Comparison of ENCODE assay signal across 26 mouse cellular contexts in the genomic region with DNA sequence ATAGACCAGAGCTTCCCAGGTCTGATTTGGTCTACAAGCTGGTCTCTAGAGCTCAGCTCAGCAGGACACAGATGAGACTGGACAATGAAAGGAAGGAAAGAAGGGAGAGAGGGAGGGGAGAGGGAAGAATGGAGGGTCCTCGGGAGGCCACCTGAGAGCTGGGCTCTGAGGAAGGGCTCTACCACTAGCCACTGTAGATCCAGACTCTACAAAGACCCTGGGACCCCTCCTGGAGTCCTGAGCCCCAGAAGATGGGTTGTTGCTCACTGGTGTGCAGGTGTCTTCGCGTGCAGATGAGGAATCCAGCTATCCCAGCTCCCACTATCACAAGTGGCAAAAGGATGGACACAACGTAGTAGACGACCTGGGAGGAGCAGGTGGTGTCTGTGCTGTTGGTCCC. TPM values are rescaled to one million over a fixed set of nuclear protein-coding genes. Genes with fewer than 3 reads are reported as not detected.
DNase-seq lines count a peak whose midpoint lies in the region; ATAC-seq and TF ChIP-seq lines count a peak whose summit lies in the region.
"Had no signal": no experiment of that assay in that cellular context is flagged by ENCODE, and none has a peak within 500 bp of the region (broad histone marks: within the 10 kb centered on the region; RNA-seq: fewer than 3 reads in every experiment).

No protein-coding gene starts in this region.

- TF ChIP-seq EP300 in liver, embryonic 14.5 days (IDR thresholded peaks at IDR 0.05; ENCODE audit: low read depth), result no peak
- TF ChIP-seq EP300 in liver, postnatal 0 days (IDR thresholded peaks at IDR 0.05; ENCODE audit: low read depth), result no peak

- TF ChIP-seq CTCF in liver, embryonic 14.5 days (IDR thresholded peaks at IDR 0.05; ENCODE audit: low read depth), result no peak
- TF ChIP-seq CTCF in liver, postnatal 0 days (IDR thresholded peaks at IDR 0.05; ENCODE audit: low read depth), result no peak

- 76% methylated on average over 5 of the region's 5 CpGs for WGBS in liver, embryonic 12.5 days (ENCODE audit: insufficient replicate concordance)
- 87% methylated on average over 5 of the region's 5 CpGs for WGBS in liver, embryonic 14.5 days (ENCODE audit: insufficient replicate concordance)
- 87% methylated on average over 5 of the region's 5 CpGs for WGBS in liver, postnatal 0 days (ENCODE audit: insufficient replicate concordance)

- peak overlapping the region; percentile 98 for H3K27ac ChIP-seq in liver, embryonic 12.5 days
- peak overlapping the region; percentile 11; the same call in 1 of the 2 replicates for H3K27ac ChIP-seq in liver, embryonic 14.5 days
- no peak overlapping the region for H3K27ac ChIP-seq in liver, postnatal 0 days (ENCODE audit: low read depth)
- H3K27ac ChIP-seq: embryonic facial prominence, embryonic 10.5 days; embryonic facial prominence, embryonic 13.5 days; hindbrain, embryonic 13.5 days had no signal

- peak overlapping the region; percentile 82 for H3K4me3 ChIP-seq in erythroblast, embryonic 14.5 days (replicated peaks)
- H3K4me3 ChIP-seq in liver, embryonic 12.5 days, result peak overlapping the region; percentile 72
- peak overlapping the region; percentile 0 to 30; a peak in 2 of 4 replicates for H3K4me3 ChIP-seq in liver, embryonic 14.5 days (ENCODE audit: insufficient read depth in 1 of 2, low read depth in 2 of 2, low read length in 2 of 2)
- H3K4me3 ChIP-seq in liver, postnatal 0 days (ENCODE audit: low read depth, low read length), result no peak overlapping the region
- H3K4me3 ChIP-seq: embryonic facial prominence, embryonic 10.5 days; embryonic facial prominence, embryonic 13.5 days; hindbrain, embryonic 10.5 days; hindbrain, embryonic 13.5 days had no signal

- peaks cover 22% of the 10 kb centered on the region for H3K9me3 ChIP-seq in erythroblast, embryonic 14.5 days (ENCODE audit: control insufficient read depth, low read length)
- 0 out of 2 replicates have a peak, but pooled peaks cover under 1% of the 10 kb centered on the region for H3K9me3 ChIP-seq in liver, embryonic 12.5 days (replicated peaks)
- H3K9me3 ChIP-seq in liver, embryonic 14.5 days (ENCODE audit: control insufficient read depth, low read length), result no peaks in the 10 kb centered on the region
- no peaks in the 10 kb centered on the region for H3K9me3 ChIP-seq in liver, postnatal 0 days (ENCODE audit: low read length)
- H3K9me3 ChIP-seq: embryonic facial prominence, embryonic 10.5 days; embryonic facial prominence, embryonic 13.5 days; hindbrain, embryonic 10.5 days; hindbrain, embryonic 13.5 days had no signal

- no peak for ATAC-seq in erythroblast, adult 5-6 weeks (replicated peaks; ENCODE audit: low FRiP score, poor library complexity, severe bottlenecking)
- ATAC-seq in liver, embryonic 12.5 days, result no peak
- ATAC-seq in liver, embryonic 14.5 days (ENCODE audit: insufficient read depth), result no peak
- no peak for ATAC-seq in liver, postnatal 0 days
- ATAC-seq: activated CD4-positive, CD25-positive, alpha-beta regulatory T cell, adult 4 months; forebrain, embryonic 14.5 days; forebrain, postnatal 0 days; hindbrain, embryonic 16.5 days had no signal

- H3K36me3 ChIP-seq in erythroblast, embryonic 14.5 days (ENCODE audit: control insufficient read depth), result peaks cover 98% of the 10 kb centered on the region
- H3K36me3 ChIP-seq in liver, embryonic 12.5 days, result peaks cover 94% of the 10 kb centered on the region
- peaks cover 83% of the 10 kb centered on the region for H3K36me3 ChIP-seq in liver, embryonic 14.5 days (replicated peaks; ENCODE audit: control insufficient read depth, insufficient read depth, low read depth)
- peaks cover 65% of the 10 kb centered on the region for H3K36me3 ChIP-seq in liver, postnatal 0 days (replicated peaks; ENCODE audit: insufficient read depth, low read length)
- H3K36me3 ChIP-seq: embryonic facial prominence, embryonic 10.5 days; embryonic facial prominence, embryonic 13.5 days; hindbrain, embryonic 10.5 days; hindbrain, embryonic 13.5 days had no signal

- peak overlapping the region; percentile 25; the same call in 1 of the 2 replicates for H3K9ac ChIP-seq in liver, embryonic 12.5 days
- peak overlapping the region; percentile 40 for H3K9ac ChIP-seq in liver, embryonic 14.5 days (replicated peaks)
- no peak overlapping the region for H3K9ac ChIP-seq in liver, postnatal 0 days (replicated peaks)
- H3K9ac ChIP-seq: embryonic facial prominence, embryonic 13.5 days; forebrain, postnatal 0 days; hindbrain, embryonic 13.5 days had no signal

- H3K4me2 ChIP-seq in liver, embryonic 12.5 days, result peak overlapping the region; percentile 83
- H3K4me2 ChIP-seq in liver, embryonic 14.5 days (ENCODE audit: low read depth), result peak overlapping the region; percentile 76
- H3K4me2 ChIP-seq in liver, postnatal 0 days (ENCODE audit: low read depth, low read length), result peak overlapping the region; percentile 77
- H3K4me2 ChIP-seq: embryonic facial prominence, embryonic 13.5 days; heart, embryonic 11.5 days; hindbrain, embryonic 13.5 days had no signal

- no peak for DNase-seq in liver
- no peak for DNase-seq in liver, embryonic 14.5 days (ENCODE audit: low read depth in 3 of 3, low spot score in 3 of 3)
- no peak for DNase-seq in liver, postnatal 0 days
- no peak for DNase-seq in spleen, postnatal 10 days (ENCODE audit: low spot score in 2 of 2)
- DNase-seq: adrenal gland, adult 8-10 months; adrenal gland, postnatal 25 days; cerebellum, adult 8-10 months; embryo, embryonic 11 days; forebrain, postnatal 0 days; gastrocnemius, postnatal 36 days; heart, postnatal 36 days had no signal

- no peaks in the 10 kb centered on the region; the same call in 1 of the 2 replicates for H3K27me3 ChIP-seq in erythroblast, embryonic 14.5 days (ENCODE audit: control insufficient read depth)
- no peaks in the 10 kb centered on the region for H3K27me3 ChIP-seq in liver, embryonic 12.5 days (replicated peaks)
- no peaks in the 10 kb centered on the region for H3K27me3 ChIP-seq in liver, embryonic 14.5 days (ENCODE audit: control insufficient read depth, insufficient read depth, low read length)
- H3K27me3 ChIP-seq in liver, postnatal 0 days (ENCODE audit: insufficient read depth, low read length), result no peaks in the 10 kb centered on the region
- H3K27me3 ChIP-seq: embryonic facial prominence, embryonic 13.5 days had no signal

- H3K4me1 ChIP-seq in erythroblast, embryonic 14.5 days (ENCODE audit: control insufficient read depth), result peaks cover 73% of the 10 kb centered on the region
- peaks cover 83% of the 10 kb centered on the region for H3K4me1 ChIP-seq in liver, embryonic 12.5 days
- H3K4me1 ChIP-seq in liver, embryonic 14.5 days (replicated peaks; ENCODE audit: control insufficient read depth in 2 of 2, insufficient read depth in 2 of 2, low read length in 1 of 2), result peaks cover 25 to 36% of the 10 kb centered on the region in 2 experiments
- H3K4me1 ChIP-seq in liver, postnatal 0 days (ENCODE audit: insufficient read depth), result peaks cover 28% of the 10 kb centered on the region

RNA-seq across cellular contexts. Expression of a gene that starts 5.4 kb away (rescaled TPM):
- polyA plus RNA-seq in erythroblast, embryonic 14.5 days (2012), result 12.5 and 19.4 TPM in 2 replicates
- 634 and 677 TPM in 2 replicates for total RNA-seq in erythroblast, adult 5-6 weeks (2015; ENCODE audit: low replicate concordance)
- 775 and 846 TPM in 2 replicates for total RNA-seq in erythroblast, adult 5-6 weeks (2017; ENCODE audit: low replicate concordance)
- polyA plus RNA-seq in liver, embryonic 12.5 days (2016; fragmentation: Nextera tagmentation; extraction: Ambion mirVana), result 62.9 and 65.0 TPM in 2 replicates
- 122 and 308 TPM in 2 replicates for polyA plus RNA-seq in liver, embryonic 14.5 days (2012; rRNA removed)
- polyA plus RNA-seq in liver, embryonic 14.5 days (2014; fragmentation: Nextera tagmentation; extraction: Ambion mirVana), result 37.0 and 38.7 TPM in 2 replicates
- polyA plus RNA-seq in liver, postnatal 0 days (2015; fragmentation: Nextera tagmentation; extraction: Ambion mirVana), result 17.2 and 20.0 TPM in 2 replicates
- total RNA-seq: forebrain, postnatal 0 days had no signal
- polyA plus RNA-seq: forebrain, embryonic 14.5 days; forebrain, postnatal 0 days had no signal

RNA-seq across cellular contexts. Expression of a gene that starts 24.0 kb away (rescaled TPM):
- polyA plus RNA-seq in erythroblast, embryonic 14.5 days (2012), result 0.21 and 0.47 TPM in 2 replicates
- total RNA-seq in erythroblast, adult 5-6 weeks (2015; ENCODE audit: low replicate concordance), result 3.6 and 8.8 TPM in 2 replicates
- total RNA-seq in erythroblast, adult 5-6 weeks (2017; ENCODE audit: low replicate concordance), result 2.3 and 2.5 TPM in 2 replicates
- 10.2 and 11.3 TPM in 2 replicates for polyA plus RNA-seq in liver, embryonic 12.5 days (2016; fragmentation: Nextera tagmentation; extraction: Ambion mirVana)
- 4.0 and 5.8 TPM in 2 replicates for polyA plus RNA-seq in liver, embryonic 14.5 days (2012; rRNA removed)
- polyA plus RNA-seq in liver, embryonic 14.5 days (2014; fragmentation: Nextera tagmentation; extraction: Ambion mirVana), result 9.3 and 9.8 TPM in 2 replicates
- polyA plus RNA-seq in liver, postnatal 0 days (2015; fragmentation: Nextera tagmentation; extraction: Ambion mirVana), result 5.9 and 6.5 TPM in 2 replicates

RNA-seq across cellular contexts. Expression of a gene that starts 37.8 kb away (rescaled TPM):
- not detected in 2 replicates for polyA plus RNA-seq in erythroblast, embryonic 14.5 days (2012)
- total RNA-seq in erythroblast, adult 5-6 weeks (2015; ENCODE audit: low replicate concordance), result not detected in 2 replicates
- not detected in 2 replicates for total RNA-seq in erythroblast, adult 5-6 weeks (2017; ENCODE audit: low replicate concordance)
- polyA plus RNA-seq in liver, embryonic 12.5 days (2016; fragmentation: Nextera tagmentation; extraction: Ambion mirVana), result 0.12 TPM in 1 of 2 replicates, not detected in the other
- 0.04 and 0.16 TPM in 2 replicates for polyA plus RNA-seq in liver, embryonic 14.5 days (2012; rRNA removed)
- polyA plus RNA-seq in liver, embryonic 14.5 days (2014; fragmentation: Nextera tagmentation; extraction: Ambion mirVana), result not detected in 2 replicates
- 0.15 and 0.21 TPM in 2 replicates for polyA plus RNA-seq in liver, postnatal 0 days (2015; fragmentation: Nextera tagmentation; extraction: Ambion mirVana)
- total RNA-seq: adrenal gland, adult 8-10 months; adrenal gland, postnatal 25 days; gastrocnemius, adult 8-10 months; gastrocnemius, postnatal 36 days; granulocyte monocyte progenitor cell, adult 5-6 weeks; heart, adult 8-10 months; heart, postnatal 36 days had no signal
- polyA plus RNA-seq: heart, postnatal 0 days had no signal

RNA-seq across cellular contexts. Expression of a gene that starts 41.0 kb away (rescaled TPM):
- 4.1 and 5.6 TPM in 2 replicates for polyA plus RNA-seq in erythroblast, embryonic 14.5 days (2012)
- total RNA-seq in erythroblast, adult 5-6 weeks (2015; ENCODE audit: low replicate concordance), result 11.7 and 19.6 TPM in 2 replicates
- total RNA-seq in erythroblast, adult 5-6 weeks (2017; ENCODE audit: low replicate concordance), result 11.1 and 11.2 TPM in 2 replicates
- 33.4 and 34.0 TPM in 2 replicates for polyA plus RNA-seq in liver, embryonic 12.5 days (2016; fragmentation: Nextera tagmentation; extraction: Ambion mirVana)
- polyA plus RNA-seq in liver, embryonic 14.5 days (2012; rRNA removed), result 27.9 and 32.5 TPM in 2 replicates
- 19.5 and 21.6 TPM in 2 replicates for polyA plus RNA-seq in liver, embryonic 14.5 days (2014; fragmentation: Nextera tagmentation; extraction: Ambion mirVana)
- polyA plus RNA-seq in liver, postnatal 0 days (2015; fragmentation: Nextera tagmentation; extraction: Ambion mirVana), result 10.9 and 11.4 TPM in 2 replicates

RNA-seq across cellular contexts. Expression of a gene that starts 53.5 kb away (rescaled TPM):
- polyA plus RNA-seq in erythroblast, embryonic 14.5 days (2012), result 0.17 and 0.27 TPM in 2 replicates
- 1.0 and 4.0 TPM in 2 replicates for total RNA-seq in erythroblast, adult 5-6 weeks (2015; ENCODE audit: low replicate concordance)
- total RNA-seq in erythroblast, adult 5-6 weeks (2017; ENCODE audit: low replicate concordance), result 7.1 and 9.9 TPM in 2 replicates
- 1.7 and 2.5 TPM in 2 replicates for polyA plus RNA-seq in liver, embryonic 12.5 days (2016; fragmentation: Nextera tagmentation; extraction: Ambion mirVana)
- polyA plus RNA-seq in liver, embryonic 14.5 days (2012; rRNA removed), result 2.1 and 2.4 TPM in 2 replicates
- polyA plus RNA-seq in liver, embryonic 14.5 days (2014; fragmentation: Nextera tagmentation; extraction: Ambion mirVana), result 2.7 and 2.9 TPM in 2 replicates
- polyA plus RNA-seq in liver, postnatal 0 days (2015; fragmentation: Nextera tagmentation; extraction: Ambion mirVana), result 0.80 and 0.98 TPM in 2 replicates
- total RNA-seq: gastrocnemius, adult 8-10 months; granulocyte monocyte progenitor cell, adult 5-6 weeks had no signal
- polyA plus RNA-seq: activated CD4-positive, CD25-positive, alpha-beta regulatory T cell, adult 4 months had no signal
